Mouse (Mus musculus) lung, postnatal 25 days (tissue): ENCODE data around the gene Ddn.

Source experiments
- DNase-seq: peaks from one replicate; pipeline ENCODE4 v3.0.0; 2022; ENCODE audit warnings: low spot score

Gene Ddn

DNA sequence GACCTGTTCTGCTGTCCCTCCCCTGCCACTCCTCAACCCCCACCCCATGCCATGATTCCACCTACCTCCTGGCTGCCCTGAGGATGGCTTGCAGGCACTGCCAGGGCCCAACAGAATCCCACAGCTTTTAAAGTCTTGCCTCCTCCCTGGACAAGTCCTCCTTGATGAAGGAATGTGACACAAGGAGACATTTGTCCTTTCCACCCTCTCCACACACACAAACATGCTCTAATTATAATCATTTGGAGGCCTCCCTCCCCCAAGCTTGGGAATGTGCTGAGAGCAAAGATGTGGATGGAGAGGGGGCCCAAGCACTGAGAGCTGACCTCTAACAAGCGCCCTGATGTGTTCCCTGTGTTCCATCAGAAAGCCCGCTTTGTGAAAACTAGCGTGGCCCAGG, at the start of gene Ddn:
Gene Ddn (minus strand): TSS at position 101 of the 400 bp plus-strand sequence.
- no peak for DNase-seq

DNA sequence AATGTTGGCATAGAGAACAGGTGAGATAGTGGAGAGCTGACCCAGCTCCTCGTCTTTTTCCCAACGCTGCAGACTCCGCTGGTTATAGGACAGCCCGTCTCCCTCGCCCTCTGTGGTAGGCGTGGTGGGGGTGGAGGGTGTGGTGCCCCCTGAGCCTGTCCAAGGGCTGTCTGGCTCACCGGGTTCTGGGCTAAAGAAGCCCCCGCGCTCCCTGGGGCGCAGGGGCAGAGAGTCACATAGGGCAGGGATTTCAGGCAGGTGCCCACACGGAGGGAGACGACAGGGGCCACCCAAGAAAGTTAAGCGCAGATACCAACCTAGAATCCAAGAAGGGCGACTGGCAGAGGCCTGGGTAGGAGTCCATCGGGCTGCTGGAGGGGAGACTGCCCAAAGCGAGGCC, 44.9 kb upstream of the Ddn start:
- DNase-seq: no peak

- DNase-seq: no peak
Observed at GRCm38 (mm10) chr15:98853161-98853937, 44.1 kb upstream of the Ddn start.

DNA sequence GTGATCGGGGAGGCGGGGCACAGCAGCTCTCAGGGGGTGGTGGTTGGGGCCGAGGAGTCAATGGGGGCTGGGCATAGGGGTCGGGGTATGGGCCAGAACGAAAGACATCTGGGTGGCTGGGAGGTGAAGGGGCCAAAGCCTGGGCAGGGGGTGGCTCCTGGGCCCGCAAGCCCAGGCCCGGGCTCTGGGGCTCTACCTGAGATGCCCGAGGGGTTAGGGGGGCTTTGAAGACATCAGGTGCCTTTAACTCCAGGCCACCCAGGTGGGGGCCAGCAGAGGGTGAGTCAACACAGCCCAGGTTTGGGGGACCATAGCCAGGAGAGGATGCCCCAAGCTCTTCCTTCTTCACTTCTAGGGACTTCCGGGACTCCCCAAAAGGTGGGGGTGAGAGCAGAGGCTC, 43.4 kb upstream of the Ddn start:
- DNase-seq: no peak

DNA sequence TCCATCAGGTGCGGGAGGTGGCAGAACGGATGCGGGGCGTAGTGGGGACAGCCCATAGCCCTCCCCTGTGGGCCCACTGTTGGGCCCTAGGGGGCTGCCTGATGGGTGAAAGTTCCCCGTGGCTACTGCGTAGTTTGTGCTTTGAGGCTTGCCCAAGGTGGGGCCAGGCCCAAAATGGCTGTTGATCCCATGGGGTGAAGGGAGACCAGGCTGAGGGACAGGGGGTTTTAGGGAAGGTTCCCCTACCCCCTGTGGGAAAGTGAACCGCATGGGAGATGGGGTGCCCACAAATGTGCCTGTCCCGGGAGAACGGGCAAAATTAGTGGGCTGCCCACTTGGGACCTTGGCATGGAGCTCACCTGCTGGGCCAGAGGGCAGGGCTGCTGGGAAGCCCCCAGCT, 42.8 kb upstream of the Ddn start:
- DNase-seq: no peak

DNA sequence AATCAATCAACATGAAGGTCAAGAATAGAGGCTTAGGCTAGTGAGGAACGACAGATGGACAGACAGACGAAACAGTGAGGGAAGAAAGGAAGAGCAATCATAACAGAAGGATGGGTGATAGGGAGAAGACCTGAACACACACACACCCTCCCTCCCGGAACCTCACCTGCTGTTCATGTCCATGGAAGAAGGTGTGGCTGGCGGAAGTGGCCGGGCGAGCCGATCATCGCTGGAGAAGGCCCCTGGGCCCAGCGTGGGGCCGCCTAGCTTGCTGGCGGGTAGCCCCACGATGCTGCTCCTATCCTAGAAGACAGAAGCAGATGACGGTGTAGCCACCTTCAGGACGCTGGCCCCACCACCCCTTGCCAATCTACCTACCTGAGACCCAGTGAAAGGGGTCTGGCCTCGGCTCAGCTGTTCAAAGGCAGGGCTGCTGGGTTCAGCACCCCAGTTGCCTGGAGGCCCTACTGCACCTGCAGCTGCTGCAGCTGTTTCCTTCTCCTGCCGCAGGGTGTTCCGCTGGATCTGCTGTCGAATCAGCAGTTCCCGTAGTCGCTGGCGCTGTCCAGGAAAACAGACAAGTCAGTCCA, 42.0 kb upstream of the Ddn start:
- no peak for DNase-seq

DNA sequence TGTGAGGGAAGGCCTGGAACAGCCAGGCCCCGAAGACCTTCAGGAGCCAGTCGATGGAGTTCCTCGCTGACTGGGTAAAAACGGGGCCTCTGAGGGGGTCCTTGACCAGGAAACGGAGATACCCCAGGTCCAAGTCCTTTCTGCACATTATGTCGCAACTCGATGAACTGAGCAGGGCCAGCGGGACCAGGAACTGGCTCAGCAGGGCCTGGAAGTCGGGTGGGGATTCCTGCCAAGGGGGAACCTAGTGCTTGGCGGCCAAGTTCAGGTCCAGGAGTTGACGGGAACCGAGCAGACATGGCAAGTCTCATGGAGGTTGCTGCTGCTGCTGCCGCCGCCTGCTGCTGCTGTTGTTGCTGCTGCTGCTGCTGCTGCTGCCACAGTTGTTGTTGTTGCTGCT, 41.4 kb upstream of the Ddn start:
- DNase-seq: no peak

GRCm38 (mm10) chr15:98849956-98850600, 40.8 kb upstream of the Ddn start:
- no peak for DNase-seq

DNA sequence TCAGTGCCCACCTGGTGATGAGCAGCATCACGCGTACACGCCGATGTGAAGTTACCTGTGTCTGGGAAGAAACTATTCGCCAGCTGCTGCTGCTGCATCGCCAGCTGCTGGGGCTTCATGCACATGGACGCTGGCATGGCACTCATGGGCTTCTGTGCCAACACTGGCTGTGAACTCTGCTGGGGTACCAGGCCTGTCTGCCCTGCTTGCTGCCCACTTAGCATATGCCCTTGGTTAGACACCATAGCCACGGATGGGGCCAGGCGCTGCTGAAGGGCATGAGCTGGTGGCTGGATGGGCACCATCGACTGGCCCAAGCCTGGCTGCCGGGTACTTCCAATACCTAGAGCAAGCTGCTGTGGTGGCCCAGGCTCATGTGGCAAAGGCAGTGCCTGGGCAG, 39.9 kb upstream of the Ddn start:
- DNase-seq: no peak

DNA sequence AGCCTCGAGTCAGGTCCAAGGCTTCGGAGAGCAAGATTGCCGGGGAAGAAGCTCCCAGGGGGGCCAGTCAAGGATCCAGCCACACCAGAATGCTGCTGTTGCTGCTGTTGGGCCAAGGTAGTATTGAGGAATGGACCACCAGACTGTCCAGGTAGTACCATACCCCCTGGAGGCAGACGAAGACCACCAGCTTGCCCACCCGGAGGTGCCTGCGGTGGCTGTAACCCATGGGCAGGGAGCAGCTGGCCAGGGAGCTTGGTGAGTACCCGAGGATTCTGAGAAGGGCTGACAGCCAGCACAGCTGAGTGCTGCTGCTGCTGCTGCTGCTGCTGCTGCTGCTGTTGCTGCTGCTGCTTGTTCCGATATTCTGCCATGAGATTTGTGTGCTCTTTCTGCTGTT, 36.9 kb upstream of the Ddn start:
- DNase-seq: no peak

- no peak for DNase-seq
Observed at GRCm38 (mm10) chr15:98845149-98845548, 35.9 kb upstream of the Ddn start.

DNA sequence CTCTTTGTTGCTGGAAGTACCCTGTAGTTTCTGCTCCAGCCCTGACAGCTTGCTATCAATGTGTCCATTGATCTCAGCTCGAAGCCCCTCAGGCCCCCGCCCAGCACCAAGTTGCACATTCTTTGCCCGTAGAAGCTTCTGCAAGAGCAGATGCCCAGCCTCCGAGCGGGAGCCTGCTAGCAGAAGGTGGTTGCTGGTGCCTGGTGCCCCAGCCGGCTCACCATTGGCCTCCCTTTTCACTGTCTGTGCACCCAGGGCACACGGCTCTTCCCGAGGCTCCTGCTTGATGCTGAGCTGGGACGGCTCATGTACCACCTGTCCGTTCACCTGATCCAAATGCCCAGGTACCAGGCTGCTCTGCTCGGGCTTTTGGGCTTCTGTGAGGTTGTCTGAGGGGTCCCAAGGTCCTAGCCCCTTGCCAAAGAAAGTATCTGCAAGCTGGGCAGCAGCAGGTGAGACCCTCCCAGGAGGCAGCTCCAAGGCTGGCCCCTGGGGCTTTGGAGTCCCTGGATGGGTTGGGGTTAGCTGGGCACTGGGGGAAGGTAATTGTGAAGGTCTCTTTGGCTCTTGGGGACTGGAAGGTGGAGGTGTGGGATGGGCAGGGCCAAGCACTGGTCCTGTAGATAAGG, 34.4 kb upstream of the Ddn start:
- DNase-seq: no peak

GRCm38 (mm10) chr15:98839671-98840585, 30.6 kb upstream of the Ddn start:
- DNase-seq: no peak

- DNase-seq: no peak
Observed at GRCm38 (mm10) chr15:98839161-98839560, 29.9 kb upstream of the Ddn start.

GRCm38 (mm10) chr15:98837743-98838103, 28.4 kb upstream of the Ddn start:
- no peak for DNase-seq

GRCm38 (mm10) chr15:98837006-98837742, 27.9 kb upstream of the Ddn start:
- DNase-seq: no peak

GRCm38 (mm10) chr15:98835291-98835690, 26.0 kb upstream of the Ddn start:
- no peak for DNase-seq

DNA sequence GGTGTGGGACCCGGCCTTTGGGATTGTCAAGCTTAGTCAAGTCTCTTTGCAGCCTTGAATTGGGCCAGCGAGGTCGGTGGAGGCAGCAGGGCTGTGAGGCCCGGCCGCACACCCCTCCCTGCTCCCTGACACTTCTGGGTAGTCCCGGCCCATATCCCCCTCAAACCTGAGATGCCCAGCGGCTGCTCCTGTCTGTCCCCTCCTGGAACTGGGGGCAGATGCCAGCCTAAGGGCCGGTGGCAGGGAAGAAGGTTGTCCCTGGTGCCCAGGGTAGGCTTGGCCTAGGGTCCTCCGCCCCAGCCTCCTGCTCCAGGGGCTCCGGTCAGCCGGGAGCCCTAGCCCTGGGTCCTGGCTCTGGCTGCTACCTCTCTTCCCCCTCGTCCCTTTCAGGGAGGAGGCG, 24.8 kb upstream of the Ddn start:
- no peak for DNase-seq

GRCm38 (mm10) chr15:98833281-98833680, 24.0 kb upstream of the Ddn start:
- no peak for DNase-seq

- no peak for DNase-seq
Observed at GRCm38 (mm10) chr15:98832161-98833058, 23.1 kb upstream of the Ddn start.
